Mouse (Mus musculus) adrenal gland, adult 10 weeks (tissue): ENCODE results near the gene Olfr452. TPM values are rescaled to one million over a fixed set of nuclear protein-coding genes. Genes with fewer than 3 reads are reported as not detected.

ENCODE experiments used
- polyA plus RNA-seq: library from polyadenylated mRNA; stranded (reverse); fragments of 350-450 nt; fragmentation: Illumina TruSeq; extraction: RNeasy Lipid Tissue Mini Kit (QIAGEN cat#74804); gene quantifications from one replicate; pipeline ENCODE4 v1.2.3, GENCODE M21; 2014; ENCODE audit warnings: low read depth, low replicate concordance

Olfr452 gene
- polyA plus RNA-seq = not detected

GRCm38 (mm10) chr6:42784793-42785192 lies at the start of gene Olfr452:
Gene Olfr452, plus strand, starts transcription at chr6:42785093.

GRCm38 (mm10) chr6:42739071-42739470 lies 45.8 kb upstream of the Olfr452 start, which contains the start of gene Olfr453:
Gene Olfr453, plus strand, starts transcription at chr6:42739371.

GRCm38 (mm10) chr6:42756104-42756503 lies 28.8 kb upstream of the Olfr452 start, which contains the start of gene Olfr38:
Gene Olfr38, plus strand, starts transcription at chr6:42756404.

GRCm38 (mm10) chr6:42811639-42812038 lies 26.7 kb downstream of the Olfr452 start, which contains the start of gene Olfr450:
Gene Olfr450, plus strand, starts transcription at chr6:42811939.

GRCm38 (mm10) chr6:42834084-42834483 lies 49.2 kb downstream of the Olfr452 start, which contains the start of gene Olfr449:
Gene Olfr449, plus strand, starts transcription at chr6:42834384.

Other genes with a start within 250 kb of the Olfr452 start
- gene Olfr455, start 237.5 kb upstream of the Olfr452 start, polyA plus RNA-seq = not detected
- gene Tcaf3, start 187.4 kb upstream of the Olfr452 start, polyA plus RNA-seq = not detected
- 11.6 TPM for gene Tcaf2, start 139.8 kb upstream of the Olfr452 start, polyA plus RNA-seq
- 133 TPM for gene Tcaf1, start 75.0 kb upstream of the Olfr452 start, polyA plus RNA-seq
- gene Olfr453, start 45.7 kb upstream of the Olfr452 start, polyA plus RNA-seq = not detected
- not detected for gene Olfr38, start 28.7 kb upstream of the Olfr452 start, polyA plus RNA-seq
- gene Olfr450, start 26.8 kb downstream of the Olfr452 start, polyA plus RNA-seq = not detected
- gene Olfr449, start 49.3 kb downstream of the Olfr452 start, polyA plus RNA-seq = not detected
- not detected for gene Olfr448, start 105.3 kb downstream of the Olfr452 start, polyA plus RNA-seq
- gene Olfr447, start 123.8 kb downstream of the Olfr452 start, polyA plus RNA-seq = not detected
- gene Olfr446, start 136.3 kb downstream of the Olfr452 start, polyA plus RNA-seq = not detected
- gene Olfr444, start 164.0 kb downstream of the Olfr452 start, polyA plus RNA-seq = not detected